Mouse (Mus musculus): ENCODE data around the gene Ghdc.

The Ghdc gene

GRCm38 (mm10) chr11:100784286-100784685, 13.5 kb upstream of the Ghdc start:
- in situ Hi-C loops (cut with MboI, MseI) = no loop called here

- in situ Hi-C loops (cut with MboI, MseI) = no loop called here
These were observed 11.8 kb upstream of the Ghdc start for GRCm38 (mm10) chr11:100782568-100782967.

- in situ Hi-C loops (cut with MboI, MseI) = no loop called here
These were observed 11.2 kb upstream of the Ghdc start for GRCm38 (mm10) chr11:100781763-100782475.

GRCm38 (mm10) chr11:100780247-100780646, 9.5 kb upstream of the Ghdc start:
- in situ Hi-C loops (cut with MboI, MseI) = no loop called here

GRCm38 (mm10) chr11:100778069-100778468, 7.3 kb upstream of the Ghdc start:
- in situ Hi-C loops (cut with MboI, MseI) = no loop called here

- in situ Hi-C loops (cut with MboI, MseI) = no loop called here
These were observed 5.2 kb upstream of the Ghdc start for GRCm38 (mm10) chr11:100775921-100776320.

GRCm38 (mm10) chr11:100774261-100774660, 3.5 kb upstream of the Ghdc start:
- in situ Hi-C loops (cut with MboI, MseI) = no loop called here

- in situ Hi-C loops (cut with MboI, MseI) = no loop called here
These were observed 777 bp downstream of the Ghdc start for GRCm38 (mm10) chr11:100769980-100770379.

GRCm38 (mm10) chr11:100767871-100768270, 2.9 kb downstream of the Ghdc start:
- in situ Hi-C loops (cut with MboI, MseI) = no loop called here

- in situ Hi-C loops (cut with MboI, MseI) = no loop called here
These were observed 4.0 kb downstream of the Ghdc start for GRCm38 (mm10) chr11:100766726-100767125.

- in situ Hi-C loops (cut with MboI, MseI) = no loop called here
These were observed 7.9 kb downstream of the Ghdc start, which contains the start of gene Hcrt for GRCm38 (mm10) chr11:100762831-100763230. Gene Hcrt, minus strand, starts transcription at chr11:100762931.

GRCm38 (mm10) chr11:100761547-100762045, 9.2 kb downstream of the Ghdc start:
- in situ Hi-C loops (cut with MboI, MseI) = no loop called here

- in situ Hi-C loops (cut with MboI, MseI) = no loop called here
These were observed 11.0 kb downstream of the Ghdc start, which contains the start of gene Kcnh4 for GRCm38 (mm10) chr11:100759611-100760233. Gene Kcnh4, minus strand, starts transcription at chr11:100759942.

GRCm38 (mm10) chr11:100758707-100759610, 11.8 kb downstream of the Ghdc start:
- in situ Hi-C loops (cut with MboI, MseI) = no loop called here

GRCm38 (mm10) chr11:100757566-100757965, 13.2 kb downstream of the Ghdc start:
- in situ Hi-C loops (cut with MboI, MseI) = no loop called here

- in situ Hi-C loops (cut with MboI, MseI) = no loop called here
These were observed 14.3 kb downstream of the Ghdc start for GRCm38 (mm10) chr11:100756476-100756875.

GRCm38 (mm10) chr11:100754693-100755057, 16.1 kb downstream of the Ghdc start:
- in situ Hi-C loops (cut with MboI, MseI) = no loop called here

- in situ Hi-C loops (cut with MboI, MseI) = no loop called here
These were observed 16.6 kb downstream of the Ghdc start for GRCm38 (mm10) chr11:100754021-100754692.

GRCm38 (mm10) chr11:100752294-100752693, 18.5 kb downstream of the Ghdc start:
- in situ Hi-C loops (cut with MboI, MseI) = no loop called here

GRCm38 (mm10) chr11:100750127-100750526, 20.6 kb downstream of the Ghdc start:
- in situ Hi-C loops (cut with MboI, MseI) = no loop called here

GRCm38 (mm10) chr11:100749469-100749868, 21.3 kb downstream of the Ghdc start:
- in situ Hi-C loops (cut with MboI, MseI) = no loop called here
